Mouse (Mus musculus): ENCODE data around the gene Unk.

Gene Unk

DNA sequence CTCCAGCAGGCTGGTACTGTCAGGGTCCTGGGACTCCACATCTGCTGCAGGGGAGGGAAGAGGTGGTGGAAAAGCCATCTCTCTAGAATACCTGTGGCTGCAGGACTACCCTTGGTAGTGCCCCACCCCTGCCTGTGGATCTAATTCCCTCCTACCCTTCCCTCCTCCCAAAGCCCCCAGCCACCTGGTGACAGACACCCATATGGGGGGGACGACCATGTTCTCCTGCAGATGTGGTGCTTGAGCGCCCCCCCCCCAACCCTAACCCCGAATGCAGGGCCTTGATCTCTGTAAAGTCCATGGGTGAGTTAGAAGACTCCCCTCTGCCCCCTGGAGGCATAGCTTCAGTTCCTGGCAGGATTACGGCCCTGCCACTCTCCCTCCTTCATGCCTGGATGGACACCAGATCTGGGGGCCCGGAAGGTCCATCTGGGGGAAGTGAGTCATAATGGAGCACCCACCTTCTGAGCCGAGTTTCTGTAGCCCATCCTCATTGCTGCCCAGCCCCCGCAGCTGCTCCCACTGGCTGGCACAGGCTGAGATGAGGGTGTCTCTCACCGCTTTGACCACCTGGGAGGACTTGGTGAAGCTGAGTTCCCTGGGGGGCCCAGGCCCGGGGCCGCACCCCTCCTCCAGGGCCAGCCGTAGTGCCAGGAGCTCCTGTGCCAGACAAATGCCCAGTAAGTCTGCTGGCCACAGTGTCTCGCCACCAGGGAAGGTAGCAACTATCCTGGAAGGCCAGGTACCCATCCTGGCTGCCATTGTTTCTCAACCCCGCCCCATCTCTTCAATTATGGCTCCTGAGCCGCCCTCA lies 77.0 kb downstream of the Unk start:
- no peak for DNase-seq (ENCODE audit: low spot score in 2 of 2)

- no peak for DNase-seq (ENCODE audit: low spot score in 2 of 2)
Observed at GRCm38 (mm10) chr11:116107777-116108285, 77.7 kb downstream of the Unk start.

GRCm38 (mm10) chr11:116108464-116109137 lies 78.5 kb downstream of the Unk start:
- no peak for DNase-seq (ENCODE audit: low spot score in 2 of 2)

- peak in 1 of 2 experiments; percentile 26 for DNase-seq (ENCODE audit: low spot score in 2 of 2)
Observed at GRCm38 (mm10) chr11:116109441-116110081, 79.4 kb downstream of the Unk start.

GRCm38 (mm10) chr11:116110131-116110530 lies 80.0 kb downstream of the Unk start:
- DNase-seq (ENCODE audit: low spot score in 2 of 2) = peak in 1 of 2 experiments; percentile 33

GRCm38 (mm10) chr11:116110540-116110939 lies 80.4 kb downstream of the Unk start:
- DNase-seq (ENCODE audit: low spot score in 2 of 2) = no peak
